Mouse (Mus musculus) gastrocnemius, postnatal 25 days (tissue): ENCODE measurements around the gene 4930523C07Rik. TPM values are rescaled to one million over a fixed set of nuclear protein-coding genes. Genes with fewer than 3 reads are reported as not detected.
A peak's percentile ranks its signal among the peaks of the same experiment; 100 is the strongest.

Experiments
- DNase-seq: peaks from one replicate; pipeline ENCODE4 v3.0.0; 2022
- total RNA-seq, 2 experiments: library from RNA; stranded (reverse); gene quantifications; 1 replicate in 1 of 2; 2 replicates in 1 of 2; pipeline ENCODE4 v1.2.3; 2021

Gene 4930523C07Rik
- total RNA-seq, 2 experiments from 2014 or later = 5.2 to 5.9 TPM

- DNase-seq = no peak
These were observed 1.8 kb downstream of the 4930523C07Rik start for GRCm38 (mm10) chr1:160045971-160046370.

- no peak for DNase-seq
These were observed 2.6 kb downstream of the 4930523C07Rik start for GRCm38 (mm10) chr1:160046786-160047185.

- no peak for DNase-seq
These were observed 3.3 kb downstream of the 4930523C07Rik start for GRCm38 (mm10) chr1:160047481-160047931.

GRCm38 (mm10) chr1:160049131-160049880 lies 5.1 kb downstream of the 4930523C07Rik start:
- DNase-seq = no peak

- no peak for DNase-seq
These were observed 6.7 kb downstream of the 4930523C07Rik start for GRCm38 (mm10) chr1:160050898-160051297.

- DNase-seq = no peak
These were observed 8.6 kb downstream of the 4930523C07Rik start for GRCm38 (mm10) chr1:160052556-160053315.

GRCm38 (mm10) chr1:160053510-160054305 lies 9.5 kb downstream of the 4930523C07Rik start:
- no peak for DNase-seq

- DNase-seq = no peak
These were observed 10.3 kb downstream of the 4930523C07Rik start for GRCm38 (mm10) chr1:160054366-160055078.

- no peak for DNase-seq
These were observed 13.5 kb downstream of the 4930523C07Rik start for GRCm38 (mm10) chr1:160057657-160058056.

- no peak for DNase-seq
These were observed 15.7 kb downstream of the 4930523C07Rik start for GRCm38 (mm10) chr1:160059908-160060307.

GRCm38 (mm10) chr1:160060542-160060941 lies 16.4 kb downstream of the 4930523C07Rik start:
- DNase-seq = no peak

- no peak for DNase-seq
These were observed 17.1 kb downstream of the 4930523C07Rik start for GRCm38 (mm10) chr1:160061321-160061720.

GRCm38 (mm10) chr1:160061725-160062366 lies 17.7 kb downstream of the 4930523C07Rik start:
- no peak for DNase-seq

GRCm38 (mm10) chr1:160064547-160065144 lies 20.5 kb downstream of the 4930523C07Rik start:
- DNase-seq = no peak

- peak; percentile 39 for DNase-seq
These were observed 34.9 kb downstream of the 4930523C07Rik start for GRCm38 (mm10) chr1:160078882-160079661.

GRCm38 (mm10) chr1:160080800-160081436 lies 36.7 kb downstream of the 4930523C07Rik start:
- peak; percentile 26 for DNase-seq

GRCm38 (mm10) chr1:160082647-160083046 lies 38.5 kb downstream of the 4930523C07Rik start:
- no peak for DNase-seq

GRCm38 (mm10) chr1:160084239-160084638 lies 40.1 kb downstream of the 4930523C07Rik start:
- no peak for DNase-seq

GRCm38 (mm10) chr1:160086651-160087050 lies 42.5 kb downstream of the 4930523C07Rik start:
- no peak for DNase-seq
